Mouse (Mus musculus): ENCODE results near the gene Zfp950. TPM values are rescaled to one million over a fixed set of nuclear protein-coding genes. Genes with fewer than 3 reads are reported as not detected.

Gene Zfp950
- polyA plus RNA-seq, 1 experiment from 2014 or later: 25.0 TPM

DNA sequence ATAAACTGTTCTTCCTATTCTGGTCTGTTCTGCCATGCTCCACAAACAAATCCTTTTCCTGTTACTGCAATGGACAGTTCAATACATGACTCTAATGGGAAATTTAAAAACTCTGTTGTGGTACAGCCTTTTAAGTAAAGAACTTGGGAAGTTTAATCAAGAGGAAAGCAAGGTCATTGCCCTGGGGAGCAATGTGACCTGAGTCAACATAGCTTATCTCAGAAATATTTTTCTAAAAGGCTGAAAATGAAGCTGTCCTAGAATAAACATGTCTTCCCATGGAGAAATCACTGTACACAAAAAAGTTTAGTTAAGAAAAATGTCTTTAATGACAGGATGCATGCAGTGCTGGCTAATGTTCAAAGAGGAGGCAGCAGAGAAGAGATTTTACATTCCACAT lies 2.0 kb downstream of the Zfp950 start:
- no peaks in the 10 kb centered on the region for H3K36me3 ChIP-seq (ENCODE audit: insufficient read depth, low read length)
- no peak for ATAC-seq
- no peaks in the 10 kb centered on the region for H3K9me3 ChIP-seq (ENCODE audit: low read length)
- H3K4me2 ChIP-seq (replicated peaks; ENCODE audit: low read depth, low read length): no peak overlapping the region
- no peak for DNase-seq (ENCODE audit: low spot score)
- H3K4me1 ChIP-seq (ENCODE audit: insufficient read depth, low read depth, low read length): peaks cover 6% of the 10 kb centered on the region; the same call in 1 of the 2 replicates
- no peak overlapping the region for H3K27ac ChIP-seq (ENCODE audit: low read length)
- TF ChIP-seq CTCF (IDR thresholded peaks at IDR 0.05) (no peak), EP300 (IDR thresholded peaks at IDR 0.05) (no peak)
- H3K9ac ChIP-seq (replicated peaks; ENCODE audit: low read depth): no peak overlapping the region
- no peaks in the 10 kb centered on the region for H3K27me3 ChIP-seq (replicated peaks; ENCODE audit: insufficient read depth, low read length)
- no peak overlapping the region for H3K4me3 ChIP-seq (ENCODE audit: low read depth, low read length)

GRCm38 (mm10) chr19:61131096-61131495 lies 9.5 kb downstream of the Zfp950 start:
- no peak for ATAC-seq
- WGBS: 90% methylated on average over 10 of the region's 10 CpGs
- no peak overlapping the region for H3K4me3 ChIP-seq (ENCODE audit: low read depth, low read length)

DNA sequence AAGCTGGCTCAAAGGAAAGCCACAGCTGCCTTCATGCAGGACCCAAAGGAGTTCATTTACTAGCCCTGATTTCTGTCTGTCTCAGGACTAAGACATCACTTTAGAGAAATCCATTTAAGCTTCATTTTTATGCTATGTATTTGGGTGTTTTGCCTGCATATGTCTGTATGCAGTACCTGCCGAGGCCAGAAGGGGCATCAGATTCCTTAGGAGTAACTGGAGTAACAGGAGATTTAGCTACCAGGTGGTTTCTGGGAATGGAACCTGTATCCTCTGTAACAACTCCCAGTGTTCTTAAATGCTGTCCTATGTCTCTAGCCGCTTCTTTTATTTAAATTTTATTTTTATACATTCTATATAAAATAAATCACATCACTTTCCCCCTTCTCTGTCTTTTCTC lies 30.5 kb downstream of the Zfp950 start:
- no peaks in the 10 kb centered on the region for H3K36me3 ChIP-seq (ENCODE audit: insufficient read depth, low read length)
- TF ChIP-seq CTCF (IDR thresholded peaks at IDR 0.05) (peak; percentile 52), EP300 (IDR thresholded peaks at IDR 0.05) (no peak)
- no peaks in the 10 kb centered on the region for H3K9me3 ChIP-seq (ENCODE audit: low read length)
- DNase-seq (ENCODE audit: low spot score) (no peak), ATAC-seq (no peak)
- 43% methylated on average over 2 of the region's 2 CpGs for WGBS
- H3K4me2 ChIP-seq (replicated peaks; ENCODE audit: low read depth, low read length): no peak overlapping the region
- no peak overlapping the region for H3K27ac ChIP-seq (ENCODE audit: low read length)
- no peak overlapping the region for H3K9ac ChIP-seq (replicated peaks; ENCODE audit: low read depth)
- H3K4me3 ChIP-seq (ENCODE audit: low read depth, low read length): no peak overlapping the region
- H3K27me3 ChIP-seq (replicated peaks; ENCODE audit: insufficient read depth, low read length): no peaks in the 10 kb centered on the region
- no peaks in the 10 kb centered on the region for H3K4me1 ChIP-seq (ENCODE audit: insufficient read depth, low read depth, low read length)

More at GRCm38 (mm10) chr19:61131096-61131495, 9.5 kb downstream of the Zfp950 start:
- H3K4me2 ChIP-seq (replicated peaks; ENCODE audit: low read depth, low read length): no peak overlapping the region
- no peaks in the 10 kb centered on the region for H3K27me3 ChIP-seq (replicated peaks; ENCODE audit: insufficient read depth, low read length)
- TF ChIP-seq CTCF (IDR thresholded peaks at IDR 0.05) (no peak), EP300 (IDR thresholded peaks at IDR 0.05) (no peak)
- H3K4me1 ChIP-seq (ENCODE audit: insufficient read depth, low read depth, low read length): no peaks in the 10 kb centered on the region
- DNase-seq (ENCODE audit: low spot score): no peak
- H3K9me3 ChIP-seq (ENCODE audit: low read length): no peaks in the 10 kb centered on the region
- H3K27ac ChIP-seq (ENCODE audit: low read length): no peak overlapping the region
- no peak overlapping the region for H3K9ac ChIP-seq (replicated peaks; ENCODE audit: low read depth)
- peaks cover 5% of the 10 kb centered on the region; the same call in 1 of the 2 replicates for H3K36me3 ChIP-seq (ENCODE audit: insufficient read depth, low read length)

DNA sequence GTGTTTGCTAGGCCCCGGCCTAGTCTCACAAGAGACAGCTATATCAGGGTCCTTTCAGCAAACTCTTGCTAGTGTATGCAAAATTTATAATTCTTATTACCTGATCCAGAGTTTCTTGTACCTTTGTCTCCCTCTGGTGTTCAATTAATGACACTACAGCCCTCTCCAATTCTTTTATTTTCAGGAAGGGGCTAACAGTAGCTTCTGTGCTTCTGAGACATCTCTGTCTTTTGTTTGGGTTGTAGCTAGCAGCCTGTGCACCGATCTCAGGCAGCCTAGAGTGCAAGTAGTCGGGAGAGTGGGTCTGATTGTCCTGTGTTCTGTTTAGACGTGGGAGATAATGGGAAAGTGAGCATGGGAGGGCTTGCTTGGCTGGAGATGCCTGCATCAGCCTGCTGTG lies 42.9 kb downstream of the Zfp950 start:
- ATAC-seq (no peak), DNase-seq (ENCODE audit: low spot score) (peak; percentile 66)
- TF ChIP-seq CTCF (IDR thresholded peaks at IDR 0.05) (peak; percentile 73), EP300 (IDR thresholded peaks at IDR 0.05) (no peak)
- no peak overlapping the region for H3K4me2 ChIP-seq (replicated peaks; ENCODE audit: low read depth, low read length)
- no peaks in the 10 kb centered on the region for H3K27me3 ChIP-seq (replicated peaks; ENCODE audit: insufficient read depth, low read length)
- no peak overlapping the region for H3K9ac ChIP-seq (replicated peaks; ENCODE audit: low read depth)
- H3K36me3 ChIP-seq (ENCODE audit: insufficient read depth, low read length): peaks cover 7% of the 10 kb centered on the region
- H3K9me3 ChIP-seq (ENCODE audit: low read length): no peaks in the 10 kb centered on the region
- WGBS: 20% methylated on average over 4 of the region's 4 CpGs
- no peak overlapping the region for H3K27ac ChIP-seq (ENCODE audit: low read length)
- no peaks in the 10 kb centered on the region for H3K4me1 ChIP-seq (ENCODE audit: insufficient read depth, low read depth, low read length)
- no peak overlapping the region for H3K4me3 ChIP-seq (ENCODE audit: low read depth, low read length)

DNA sequence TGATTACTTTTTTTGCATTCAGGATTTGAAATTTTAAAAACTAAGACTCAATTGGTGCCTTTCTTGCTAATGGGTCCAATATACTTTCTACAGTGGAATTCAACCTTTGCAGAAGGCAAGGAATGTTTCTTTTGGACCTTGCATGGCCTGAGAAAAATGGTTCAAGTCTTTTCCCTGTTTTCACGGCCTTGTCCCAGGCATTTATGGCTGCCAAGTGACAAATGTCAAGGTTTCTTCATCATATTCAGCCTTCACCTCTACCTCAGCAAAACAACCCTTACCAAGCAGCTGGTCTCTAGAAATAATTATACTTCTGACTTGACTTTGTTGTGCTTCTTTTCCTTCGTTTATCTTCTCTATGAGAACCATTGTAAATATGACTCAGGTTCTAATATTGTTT lies 43.9 kb downstream of the Zfp950 start:
- Histone ChIP-seq H3K27ac (ENCODE audit: low read length) (no peak overlapping the region), H3K9ac (replicated peaks; ENCODE audit: low read depth) (no peak overlapping the region), H3K4me2 (replicated peaks; ENCODE audit: low read depth, low read length) (no peak overlapping the region), H3K4me3 (ENCODE audit: low read depth, low read length) (no peak overlapping the region), H3K27me3 (replicated peaks; ENCODE audit: insufficient read depth, low read length) (no peaks in the 10 kb centered on the region), H3K36me3 (ENCODE audit: insufficient read depth, low read length) (peaks cover 12% of the 10 kb centered on the region), H3K9me3 (ENCODE audit: low read length) (no peaks in the 10 kb centered on the region), H3K4me1 (ENCODE audit: insufficient read depth, low read depth, low read length) (no peaks in the 10 kb centered on the region)
- DNase-seq (ENCODE audit: low spot score): no peak
- no peak for ATAC-seq
- 75% methylated on average over 2 of the region's 2 CpGs for WGBS
- TF ChIP-seq CTCF (IDR thresholded peaks at IDR 0.05) (no peak), EP300 (IDR thresholded peaks at IDR 0.05) (no peak)

GRCm38 (mm10) chr19:61090541-61090940 lies 50.1 kb downstream of the Zfp950 start:
- 91% methylated on average over 4 of the region's 4 CpGs for WGBS
- ATAC-seq: no peak
- H3K27me3 ChIP-seq (replicated peaks; ENCODE audit: insufficient read depth, low read length): no peaks in the 10 kb centered on the region
- H3K36me3 ChIP-seq (ENCODE audit: insufficient read depth, low read length): peaks cover 49% of the 10 kb centered on the region
- no peaks in the 10 kb centered on the region for H3K9me3 ChIP-seq (ENCODE audit: low read length)
- H3K27ac ChIP-seq (ENCODE audit: low read length): no peak overlapping the region
- TF ChIP-seq EP300 (IDR thresholded peaks at IDR 0.05): no peak
- no peak for TF ChIP-seq CTCF (IDR thresholded peaks at IDR 0.05)
- no peak overlapping the region for H3K9ac ChIP-seq (replicated peaks; ENCODE audit: low read depth)
- no peaks in the 10 kb centered on the region for H3K4me1 ChIP-seq (ENCODE audit: insufficient read depth, low read depth, low read length)
- DNase-seq (ENCODE audit: low spot score): no peak
- H3K4me3 ChIP-seq (ENCODE audit: low read depth, low read length): no peak overlapping the region
- H3K4me2 ChIP-seq (replicated peaks; ENCODE audit: low read depth, low read length): no peak overlapping the region

GRCm38 (mm10) chr19:61089001-61089400 lies 51.6 kb downstream of the Zfp950 start:
- Histone ChIP-seq H3K9me3 (ENCODE audit: low read length) (no peaks in the 10 kb centered on the region), H3K27ac (ENCODE audit: low read length) (no peak overlapping the region), H3K36me3 (ENCODE audit: insufficient read depth, low read length) (peaks cover 52% of the 10 kb centered on the region), H3K4me1 (ENCODE audit: insufficient read depth, low read depth, low read length) (no peaks in the 10 kb centered on the region), H3K4me3 (ENCODE audit: low read depth, low read length) (no peak overlapping the region), H3K27me3 (replicated peaks; ENCODE audit: insufficient read depth, low read length) (no peaks in the 10 kb centered on the region), H3K9ac (replicated peaks; ENCODE audit: low read depth) (no peak overlapping the region), H3K4me2 (replicated peaks; ENCODE audit: low read depth, low read length) (no peak overlapping the region)
- TF ChIP-seq EP300 (IDR thresholded peaks at IDR 0.05): no peak
- no peak for DNase-seq (ENCODE audit: low spot score)
- no peak for ATAC-seq
- 92% methylated on average over 3 of the region's 3 CpGs for WGBS
